Mouse (Mus musculus) limb, embryonic 14.5 days (tissue): ENCODE data around the gene Cldn14. TPM values are rescaled to one million over a fixed set of nuclear protein-coding genes. Genes with fewer than 3 reads are reported as not detected.

Source experiments
- ATAC-seq: fragments of 200-750 bp; cut with Nextera tagmentation; 2 replicates; pipeline ENCODE4 v1.8.0; 2017; ENCODE audit warnings: low read depth, moderate number of reproducible peaks, moderate TSS enrichment; ENCODE audit not compliant: low FRiP score
- DNase-seq: peaks from one replicate; pipeline ENCODE4 v3.0.0-alpha.2; 2015; ENCODE audit warnings: low spot score
- H3K27ac ChIP-seq: fragments of 300-500 bp; sonication (generic); replicated peaks from 2 replicates; pipeline ENCODE4 v1.5.1; 2014; ENCODE audit warnings: low read depth, mild to moderate bottlenecking, low read length, moderate library complexity, mixed read lengths
- H3K27me3 ChIP-seq: fragments of 300-500 bp; sonication (generic); 2 replicates; pipeline ENCODE4 v1.6.1; 2014; ENCODE audit warnings: low read length, mixed read lengths; ENCODE audit not compliant: control insufficient read depth, insufficient read depth
- H3K36me3 ChIP-seq: fragments of 300-500 bp; sonication (generic); 2 replicates; pipeline ENCODE4 v1.6.1; 2014; ENCODE audit warnings: mild to moderate bottlenecking, low read length, moderate library complexity, mixed read lengths; ENCODE audit not compliant: control insufficient read depth, insufficient read depth
- H3K4me1 ChIP-seq: fragments of 300-500 bp; sonication (generic); 2 replicates; pipeline ENCODE4 v1.6.1; 2014; ENCODE audit warnings: antibody characterized with exemption, low read length, mixed read lengths; ENCODE audit not compliant: control insufficient read depth, insufficient read depth
- H3K4me2 ChIP-seq: fragments of 300-500 bp; sonication (generic); replicated peaks from 2 replicates; pipeline ENCODE4 v1.6.1; 2014; ENCODE audit warnings: low read depth, mild to moderate bottlenecking, low read length, moderate library complexity; ENCODE audit not compliant: severe bottlenecking
- H3K4me3 ChIP-seq: fragments of 300-500 bp; sonication (generic); replicated peaks from 2 replicates; pipeline ENCODE4 v1.5.1; 2014; ENCODE audit warnings: low read length
- H3K9ac ChIP-seq: fragments of 300-500 bp; sonication (generic); 2 replicates; pipeline ENCODE4 v1.6.1; 2014; ENCODE audit warnings: mild to moderate bottlenecking, low read depth, low read length, moderate library complexity; ENCODE audit not compliant: severe bottlenecking
- H3K9me3 ChIP-seq: fragments of 300-500 bp; sonication (generic); 2 replicates; pipeline ENCODE4 v1.6.1; 2016; ENCODE audit warnings: low read length; ENCODE audit not compliant: control insufficient read depth
- POLR2A ChIP-seq: fragments of 200-500 bp; IDR thresholded peaks from 2 replicates; pipeline ENCODE4 v1.8.0; 2012; ENCODE audit warnings: inconsistent platforms, mild to moderate bottlenecking, moderate library complexity, borderline replicate concordance; ENCODE audit not compliant: insufficient read depth, insufficient read length; ENCODE audit errors: extremely low read depth
- WGBS: fragments of 180-500 bp; shearing (Covaris S2); extraction: QIAGEN DNeasy Blood & Tissue Kit; methylation state at CpG from one replicate; pipeline ENCODE4 v1.1.7; 2014; 5-methylcytosine and 5-hydroxymethylcytosine counted together
- polyA plus RNA-seq, 2 experiments: library from polyadenylated mRNA; depleted of rRNA in 1 of 2; stranded (reverse) in 1 of 2; unstranded in 1 of 2; fragments of >200 nt; fragmentation: Nextera tagmentation in 1 of 2; extraction: Ambion mirVana in 1 of 2; gene quantifications; 2 replicates each; pipeline versions ENCODE4 v1.2.1 to v1.2.3; 2012 to 2014

The Cldn14 gene
- polyA plus RNA-seq, 2 experiments: not detected

- no peak overlapping the region for H3K27ac ChIP-seq
- no peak for ATAC-seq
- DNase-seq: no peak
- TF ChIP-seq POLR2A: no peak
- 66% methylated on average over 11 of the region's 11 CpGs for WGBS
- no peaks in the 10 kb centered on the region for H3K9me3 ChIP-seq
- no peak overlapping the region for H3K4me3 ChIP-seq
- no peaks in the 10 kb centered on the region for H3K4me1 ChIP-seq
- H3K4me2 ChIP-seq: no peak overlapping the region
- H3K9ac ChIP-seq: no peak overlapping the region
- H3K27me3 ChIP-seq: no peaks in the 10 kb centered on the region
- no peaks in the 10 kb centered on the region for H3K36me3 ChIP-seq
These were observed 37.6 kb downstream of the Cldn14 start for GRCm38 (mm10) chr16:93971046-93971445.

DNA sequence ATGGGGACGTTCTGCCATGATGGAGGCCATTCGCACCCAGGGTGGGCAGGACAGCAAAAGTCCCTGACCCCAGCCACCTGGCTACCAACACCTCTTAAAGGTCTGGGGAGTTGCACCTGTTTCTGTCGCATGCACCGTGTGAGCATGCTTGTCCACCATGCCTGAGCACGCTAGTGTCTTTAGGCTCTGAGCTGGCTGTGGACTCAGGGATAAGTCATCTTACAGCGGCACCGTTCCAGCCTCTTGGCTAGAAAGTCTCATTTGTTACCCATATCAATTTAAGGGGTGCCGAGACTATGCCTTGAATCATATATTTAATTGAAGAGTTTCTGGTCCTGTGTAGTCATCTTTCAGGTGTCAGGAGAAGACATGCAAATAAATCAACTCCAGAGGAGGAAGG, 40.7 kb downstream of the Cldn14 start:
- no peak overlapping the region for H3K4me3 ChIP-seq
- H3K4me2 ChIP-seq: no peak overlapping the region
- ATAC-seq (no peak), DNase-seq (no peak)
- no peaks in the 10 kb centered on the region; the same call in 1 of the 2 replicates for H3K4me1 ChIP-seq
- no peaks in the 10 kb centered on the region for H3K36me3 ChIP-seq
- H3K27me3 ChIP-seq: no peaks in the 10 kb centered on the region
- H3K27ac ChIP-seq: no peak overlapping the region
- H3K9ac ChIP-seq: no peak overlapping the region
- 90% methylated on average over 8 of the region's 8 CpGs for WGBS
- H3K9me3 ChIP-seq: no peaks in the 10 kb centered on the region
- no peak for TF ChIP-seq POLR2A

- Histone ChIP-seq H3K4me3 (no peak overlapping the region), H3K9me3 (no peaks in the 10 kb centered on the region), H3K9ac (no peak overlapping the region), H3K4me2 (no peak overlapping the region), H3K27me3 (peaks cover 3% of the 10 kb centered on the region; the same call in 1 of the 2 replicates), H3K36me3 (no peaks in the 10 kb centered on the region), H3K27ac (no peak overlapping the region), H3K4me1 (no peaks in the 10 kb centered on the region; the same call in 1 of the 2 replicates)
- TF ChIP-seq POLR2A: no peak
- DNase-seq (no peak), ATAC-seq (no peak)
- WGBS: 40% methylated on average over 5 of the region's 5 CpGs
These were observed 46.4 kb downstream of the Cldn14 start for GRCm38 (mm10) chr16:93962283-93962682.

GRCm38 (mm10) chr16:93961099-93961646, 47.5 kb downstream of the Cldn14 start:
- H3K36me3 ChIP-seq: no peaks in the 10 kb centered on the region
- H3K9ac ChIP-seq: no peak overlapping the region
- 84% methylated on average over 11 of the region's 11 CpGs for WGBS
- H3K4me1 ChIP-seq: no peaks in the 10 kb centered on the region; the same call in 1 of the 2 replicates
- TF ChIP-seq POLR2A: no peak
- H3K27me3 ChIP-seq: peaks cover 3% of the 10 kb centered on the region; the same call in 1 of the 2 replicates
- no peak overlapping the region for H3K4me3 ChIP-seq
- DNase-seq (no peak), ATAC-seq (no peak)
- no peak overlapping the region for H3K27ac ChIP-seq
- H3K4me2 ChIP-seq: no peak overlapping the region
- no peaks in the 10 kb centered on the region for H3K9me3 ChIP-seq

- 79% methylated on average over 4 of the region's 4 CpGs for WGBS
- no peak overlapping the region for H3K4me2 ChIP-seq
- H3K36me3 ChIP-seq: no peaks in the 10 kb centered on the region
- no peaks in the 10 kb centered on the region; the same call in 1 of the 2 replicates for H3K4me1 ChIP-seq
- H3K27ac ChIP-seq: no peak overlapping the region
- peaks cover 3% of the 10 kb centered on the region; the same call in 1 of the 2 replicates for H3K27me3 ChIP-seq
- no peak for ATAC-seq
- H3K9me3 ChIP-seq: no peaks in the 10 kb centered on the region
- H3K9ac ChIP-seq: no peak overlapping the region
- TF ChIP-seq POLR2A: no peak
- no peak overlapping the region for H3K4me3 ChIP-seq
- DNase-seq: no peak
These were observed 48.1 kb downstream of the Cldn14 start for GRCm38 (mm10) chr16:93960495-93960894.
